Mouse (Mus musculus) heart, postnatal 0 days (tissue): Measurements from ENCODE around the gene Slc36a4.

Experiments
- CTCF ChIP-seq: IDR thresholded peaks from 2 replicates; pipeline ENCODE4 v1.5.1; 2016; ENCODE audit warnings: antibody characterized with exemption, control low read depth, low read depth
- EP300 ChIP-seq: IDR thresholded peaks from 2 replicates; pipeline ENCODE4 v1.6.1; 2016; ENCODE audit warnings: antibody characterized with exemption, low read depth

DNA sequence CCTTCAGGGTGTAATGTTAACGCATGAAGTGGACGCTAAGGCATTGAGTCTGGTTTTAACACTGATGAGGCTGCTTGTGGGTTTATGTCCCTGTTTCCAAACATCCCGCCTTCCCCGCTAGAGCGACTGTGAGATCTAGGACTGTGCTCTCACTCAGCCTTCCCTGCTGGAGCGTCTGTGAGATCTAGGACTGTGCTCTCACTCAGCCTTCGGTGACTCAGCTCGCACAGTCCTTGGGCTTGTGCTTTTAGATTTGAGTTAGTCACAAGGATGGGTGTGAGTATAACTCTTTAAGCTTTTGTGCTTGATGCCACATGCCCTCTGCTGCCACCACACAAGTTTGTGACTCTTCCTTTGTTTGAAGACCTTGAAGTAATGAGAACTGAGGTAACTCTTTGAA lies 17.6 kb downstream of the Slc36a4 start:
- TF ChIP-seq CTCF (no peak), EP300 (no peak)
